Mouse (Mus musculus) liver, embryonic 14.5 days (tissue): ENCODE results near the gene Ldlrap1.

Source experiments
- CTCF ChIP-seq: IDR thresholded peaks from 2 replicates; pipeline ENCODE4 v1.5.1; 2016; ENCODE audit warnings: antibody characterized with exemption, low read depth, control low read depth
- EP300 ChIP-seq: IDR thresholded peaks from 2 replicates; pipeline ENCODE4 v1.6.1; 2016; ENCODE audit warnings: antibody characterized with exemption, low read depth

DNA sequence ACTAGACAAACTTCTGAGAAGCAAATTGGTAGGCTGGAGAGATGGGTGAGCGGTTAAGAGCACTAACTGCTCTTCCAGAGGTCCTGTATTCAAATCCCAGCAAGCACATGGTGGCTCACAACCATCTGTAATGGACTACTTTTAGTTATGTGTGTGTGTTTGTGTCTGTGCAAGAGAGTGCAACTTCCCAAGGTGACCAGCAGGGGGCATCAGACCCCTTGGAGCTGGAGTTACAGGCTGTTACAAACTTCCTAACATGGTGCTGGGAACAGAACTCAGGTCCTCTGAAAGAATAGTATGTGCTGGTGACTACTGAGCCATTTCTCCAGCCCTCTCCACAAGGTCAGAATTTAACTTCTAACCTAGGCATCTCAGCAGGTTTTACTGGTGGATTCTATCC is 75.4 kb downstream of the Ldlrap1 start:
- TF ChIP-seq EP300 (no peak), CTCF (peak; percentile 40)
